Mouse (Mus musculus): ENCODE measurements at regions not wholly inside any gene's neighbourhood (a gene's known extent, or its start where the extent isn't known, plus 50 kb on each side); places are given as distances from the start of the nearest gene placed in this dataset.
"Not testable (repeated sequence)": the region's sequence is repeated elsewhere in the genome, so short reads cannot be mapped to it uniquely, and the experiment has no call there.

GRCm38 (mm10) chr16:65312947-65313346 is 207.3 kb upstream of the Htr1f start:
- no peak for ATAC-seq (replicated peaks; ENCODE audit: poor library complexity)

GRCm38 (mm10) chr16:65315052-65315451 is 205.3 kb upstream of the Pou1f1 start:
- ATAC-seq (replicated peaks; ENCODE audit: poor library complexity), result no peak

- ATAC-seq (replicated peaks; ENCODE audit: poor library complexity), result no peak
These were observed 187.9 kb upstream of the Pou1f1 start for GRCm38 (mm10) chr16:65332412-65332811.

- ATAC-seq (replicated peaks; ENCODE audit: poor library complexity), result no peak
These were observed 181.1 kb upstream of the Pou1f1 start for GRCm38 (mm10) chr16:65339225-65339624.

GRCm38 (mm10) chr16:65359881-65360280 is 160.4 kb upstream of the Pou1f1 start:
- no peak for ATAC-seq (replicated peaks; ENCODE audit: poor library complexity)

- no peak for ATAC-seq (replicated peaks; ENCODE audit: poor library complexity)
These were observed 151.0 kb upstream of the Pou1f1 start for GRCm38 (mm10) chr16:65369271-65369670.

GRCm38 (mm10) chr16:65370939-65371338 is 149.4 kb upstream of the Pou1f1 start:
- peak; percentile 96 for ATAC-seq (replicated peaks; ENCODE audit: poor library complexity)

- no peak for ATAC-seq (replicated peaks; ENCODE audit: poor library complexity)
These were observed 143.8 kb upstream of the Pou1f1 start for GRCm38 (mm10) chr16:65376553-65376952.

GRCm38 (mm10) chr16:65378276-65378675 is 142.0 kb upstream of the Pou1f1 start:
- peak; percentile 92 for ATAC-seq (replicated peaks; ENCODE audit: poor library complexity)

GRCm38 (mm10) chr16:65379939-65380338 is 140.4 kb upstream of the Pou1f1 start:
- no peak for ATAC-seq (replicated peaks; ENCODE audit: poor library complexity)

GRCm38 (mm10) chr16:65403926-65404648 is 116.2 kb upstream of the Pou1f1 start:
- no peak for ATAC-seq (replicated peaks; ENCODE audit: poor library complexity)

GRCm38 (mm10) chr16:65404816-65405215 is 115.5 kb upstream of the Pou1f1 start:
- ATAC-seq (replicated peaks; ENCODE audit: poor library complexity), result no peak

GRCm38 (mm10) chr16:65405824-65406556 is 114.3 kb upstream of the Pou1f1 start:
- peak; percentile 81 for ATAC-seq (replicated peaks; ENCODE audit: poor library complexity)

- not testable (repeated sequence) for ATAC-seq (replicated peaks; ENCODE audit: poor library complexity)
These were observed 88.3 kb upstream of the Pou1f1 start for GRCm38 (mm10) chr16:65432046-65432445.

GRCm38 (mm10) chr16:65436076-65436475 is 84.2 kb upstream of the Pou1f1 start:
- ATAC-seq (replicated peaks; ENCODE audit: poor library complexity), result no peak

- ATAC-seq (replicated peaks; ENCODE audit: poor library complexity), result no peak
These were observed 78.4 kb upstream of the Pou1f1 start for GRCm38 (mm10) chr16:65441954-65442353.

GRCm38 (mm10) chr16:65448810-65449209 is 71.5 kb upstream of the Pou1f1 start:
- peak; percentile 80 for ATAC-seq (replicated peaks; ENCODE audit: poor library complexity)

GRCm38 (mm10) chr16:65450706-65451105 is 69.6 kb upstream of the Pou1f1 start:
- peak; percentile 79 for ATAC-seq (replicated peaks; ENCODE audit: poor library complexity)

- ATAC-seq (replicated peaks; ENCODE audit: poor library complexity), result no peak
These were observed 68.4 kb upstream of the Pou1f1 start for GRCm38 (mm10) chr16:65451885-65452284.

- ATAC-seq (replicated peaks; ENCODE audit: poor library complexity), result not testable (repeated sequence)
These were observed 63.4 kb upstream of the Pou1f1 start for GRCm38 (mm10) chr16:65456948-65457347.

- ATAC-seq (replicated peaks; ENCODE audit: poor library complexity), result peak; percentile 87
These were observed 62.1 kb upstream of the Pou1f1 start for GRCm38 (mm10) chr16:65458234-65458633.

- peak; percentile 55 for ATAC-seq (replicated peaks; ENCODE audit: poor library complexity)
These were observed 50.6 kb upstream of the Pou1f1 start for GRCm38 (mm10) chr16:65469681-65470080.

All from megakaryocyte progenitor cell, adult 5-6 weeks (primary cell).